Mouse (Mus musculus) CH12.LX (cell line): ENCODE results near the gene Hdac9. TPM values are rescaled to one million over a fixed set of nuclear protein-coding genes. Genes with fewer than 3 reads are reported as not detected.

Experiments
- DNase-seq: peaks from one replicate; pipeline ENCODE4 v3.0.0-alpha.2; 2013; ENCODE audit errors: extremely low read depth
- H3K27ac ChIP-seq: 2 replicates; pipeline ENCODE4 v1.5.1; 2012; ENCODE audit warnings: low read depth, mild to moderate bottlenecking, control low read depth, moderate library complexity; ENCODE audit not compliant: insufficient read depth
- H3K27me3 ChIP-seq: replicated peaks from 2 replicates; pipeline ENCODE3; 2012; ENCODE audit warnings: inconsistent platforms
- H3K36me3 ChIP-seq, 2 experiments: replicated peaks in 1 of 2; 2 replicates each; pipeline versions ENCODE3 to v1.6.1; 2012; ENCODE audit warnings: inconsistent platforms in 1 of 2, low read length in 1 of 2, mild to moderate bottlenecking in 1 of 2, mixed read lengths in 1 of 2, moderate library complexity in 1 of 2; ENCODE audit not compliant: control insufficient read depth in 1 of 2, insufficient read depth in 1 of 2
- H3K4me1 ChIP-seq, 2 experiments: 2 replicates each; pipeline ENCODE4 v1.6.1; 2012; ENCODE audit warnings: inconsistent platforms in 1 of 2, moderate library complexity in 1 of 2; ENCODE audit not compliant: insufficient read depth in 2 of 2, control insufficient read depth in 1 of 2
- H3K4me2 ChIP-seq: 2 replicates; pipeline ENCODE4 v1.6.1; 2012; ENCODE audit warnings: low read depth, mild to moderate bottlenecking, control low read depth; ENCODE audit not compliant: poor library complexity, insufficient read depth, severe bottlenecking
- H3K4me3 ChIP-seq, 3 experiments: fragments of 150-350 bp in 1 of 3; sonication (generic) in 1 of 3; replicated peaks in 1 of 3; 2 replicates each; pipeline versions ENCODE3 to v1.5.1; 2011 to 2012; ENCODE audit warnings: low read depth in 2 of 3, low read length in 2 of 3, mild to moderate bottlenecking in 2 of 3, moderate library complexity in 2 of 3, control low read depth in 1 of 3, improper control_type of control experiment in 1 of 3, inconsistent platforms in 1 of 3, mixed read lengths in 1 of 3; ENCODE audit not compliant: poor library complexity in 1 of 3
- H3K79me2 ChIP-seq: replicated peaks from 2 replicates; pipeline ENCODE4 v1.6.1; 2012; ENCODE audit warnings: mild to moderate bottlenecking, moderate library complexity; ENCODE audit not compliant: control insufficient read depth, poor library complexity, insufficient read depth, severe bottlenecking; ENCODE audit errors: extremely low read depth
- H3K9ac ChIP-seq: 2 replicates; pipeline ENCODE4 v1.6.1; 2012; ENCODE audit warnings: low read depth, mild to moderate bottlenecking, control low read depth, moderate library complexity; ENCODE audit not compliant: insufficient read depth
- H3K9me3 ChIP-seq: replicated peaks from 2 replicates; pipeline ENCODE3; 2012; ENCODE audit warnings: low read length, inconsistent platforms, mixed read lengths
- EP300 ChIP-seq: IDR thresholded peaks from 2 replicates; pipeline ENCODE4 v1.6.1; 2011; ENCODE audit warnings: low read length, improper control_type of control experiment
- ETS1 ChIP-seq: conservative IDR thresholded peaks from 2 replicates; pipeline ENCODE4 v1.6.1; 2012; ENCODE audit warnings: low read depth, mild to moderate bottlenecking, inconsistent platforms, low read length, improper control_type of control experiment, moderate library complexity
- GABPA ChIP-seq: IDR thresholded peaks from 2 replicates; pipeline ENCODE4 v1.6.1; 2012; ENCODE audit warnings: low read depth, low read length, improper control_type of control experiment, inconsistent platforms; ENCODE audit not compliant: insufficient replicate concordance
- HCFC1 ChIP-seq: IDR thresholded peaks from 2 replicates; pipeline ENCODE4 v1.6.1; 2012; ENCODE audit warnings: low read depth, mild to moderate bottlenecking, inconsistent platforms, low read length, improper control_type of control experiment
- IRF4 ChIP-seq: IDR thresholded peaks from 2 replicates; pipeline ENCODE4 v1.6.1; 2014; ENCODE audit warnings: low read depth, mild to moderate bottlenecking, inconsistent platforms, low read length, improper control_type of control experiment
- JUN ChIP-seq: IDR thresholded peaks from 2 replicates; pipeline ENCODE4 v1.6.1; 2011; ENCODE audit warnings: low read depth, mild to moderate bottlenecking, low read length, improper control_type of control experiment, moderate library complexity; ENCODE audit not compliant: insufficient read depth
- KAT2A ChIP-seq: IDR thresholded peaks from 2 replicates; pipeline ENCODE4 v1.6.1; 2012; ENCODE audit warnings: low read length, improper control_type of control experiment, inconsistent platforms; ENCODE audit not compliant: insufficient replicate concordance
- MAFK ChIP-seq: IDR thresholded peaks from 2 replicates; pipeline ENCODE4 v1.6.1; 2011; ENCODE audit warnings: low read length, improper control_type of control experiment; ENCODE audit not compliant: insufficient replicate concordance
- MAX ChIP-seq: IDR thresholded peaks from 2 replicates; pipeline ENCODE4 v1.6.1; 2011; ENCODE audit warnings: low read length, improper control_type of control experiment
- MAZ ChIP-seq: IDR thresholded peaks from 2 replicates; pipeline ENCODE4 v1.6.1; 2012; ENCODE audit warnings: low read depth, mild to moderate bottlenecking, inconsistent platforms, low read length, improper control_type of control experiment, moderate library complexity
- NRF1 ChIP-seq: IDR thresholded peaks from 2 replicates; pipeline ENCODE4 v1.6.1; 2014; ENCODE audit warnings: low read depth, mild to moderate bottlenecking, inconsistent platforms, low read length, improper control_type of control experiment, moderate library complexity
- PAX5 ChIP-seq: IDR thresholded peaks from 2 replicates; pipeline ENCODE4 v1.6.1; 2012; ENCODE audit warnings: low read length, inconsistent platforms, mixed read lengths
- POLR2A ChIP-seq: IDR thresholded peaks from 2 replicates; pipeline ENCODE4 v1.6.1; 2011; ENCODE audit warnings: low read depth, mild to moderate bottlenecking, improper control_type of control experiment, low read length
- POLR2AphosphoS2 ChIP-seq: IDR thresholded peaks from 2 replicates; pipeline ENCODE4 v1.6.1; 2011; ENCODE audit warnings: low read depth, low read length, improper control_type of control experiment
- RAD21 ChIP-seq: IDR thresholded peaks from 2 replicates; pipeline ENCODE4 v1.6.1; 2011; ENCODE audit warnings: low read depth, mild to moderate bottlenecking, low read length, improper control_type of control experiment, moderate library complexity
- SIN3A ChIP-seq: IDR thresholded peaks from 2 replicates; pipeline ENCODE4 v1.6.1; 2012; ENCODE audit warnings: low read length, improper control_type of control experiment, inconsistent platforms
- SMC3 ChIP-seq: IDR thresholded peaks from 2 replicates; pipeline ENCODE4 v1.6.1; 2011; ENCODE audit warnings: low read depth, low read length, improper control_type of control experiment
- TBP ChIP-seq: conservative IDR thresholded peaks from 2 replicates; pipeline ENCODE4 v1.6.1; 2011; ENCODE audit warnings: low read depth, low read length, improper control_type of control experiment
- UBTF ChIP-seq: IDR thresholded peaks from 2 replicates; pipeline ENCODE4 v1.6.1; 2012; ENCODE audit warnings: low read depth, mild to moderate bottlenecking, inconsistent platforms, low read length, improper control_type of control experiment, moderate library complexity
- USF2 ChIP-seq: conservative IDR thresholded peaks from 2 replicates; pipeline ENCODE4 v1.6.1; 2011; ENCODE audit warnings: low read depth, low read length, improper control_type of control experiment
- ZNF384 ChIP-seq: IDR thresholded peaks from 2 replicates; pipeline ENCODE4 v1.6.1; 2012; ENCODE audit warnings: low read depth, low read length, improper control_type of control experiment, inconsistent platforms
- dilution Hi-C: fragments of 300-500 bp; cut with MboI; formaldehyde crosslinking; loops from 2 replicates; pipeline ENCODE4 v1.14.3; 2020; ENCODE audit warnings: low sequenced_read_pairs; ENCODE audit not compliant: extremely low pct_unique_long_range_greater_than_20kb, extremely low pct_ligation_motif_present
- in situ Hi-C: fragments of 300-500 bp; cut with MboI; formaldehyde crosslinking; loops from 3 replicates; pipeline ENCODE4 v1.14.3; 2019; ENCODE audit warnings: low sequenced_read_pairs, low pct_ligation_motif_present, low pct_unique_long_range_greater_than_20kb, mixed read lengths
- polyA plus RNA-seq: library from polyadenylated mRNA; unstranded; fragments of >175 nt; gene quantifications from 2 replicates; pipeline ENCODE4 v1.2.1, GENCODE M21; 2012; ENCODE audit warnings: low read depth; ENCODE audit not compliant: insufficient read length
- total RNA-seq, 2 experiments: library from RNA; depleted of rRNA; stranded (reverse); fragments of 300-350 nt in 1 of 2; fragments of >200 nt in 1 of 2; gene quantifications; 2 replicates each; pipeline ENCODE4 v1.2.3; 2012 to 2014

Hdac9 gene
- total and polyA plus RNA-seq, 3 experiments, result 0.04 to 0.38 (median 0.17) TPM

GRCm38 (mm10) chr12:34506345-34506744 is 410.6 kb downstream of the Hdac9 start:
- H3K4me1 ChIP-seq, result no peaks in the 10 kb centered on the region
- no peaks in the 10 kb centered on the region for H3K79me2 ChIP-seq
- no peak overlapping the region for H3K27ac ChIP-seq
- no peak overlapping the region for H3K9ac ChIP-seq
- H3K36me3 ChIP-seq, result peaks cover 0 to 10% of the 10 kb centered on the region in 2 experiments
- TF ChIP-seq UBTF, result no peak
- TF ChIP-seq NRF1, result no peak
- TF ChIP-seq POLR2AphosphoS2, result no peak
- TF ChIP-seq TBP, result no peak
- no peak for TF ChIP-seq MAX
- TF ChIP-seq ETS1, result no peak
- no peak for TF ChIP-seq KAT2A
- no peak for TF ChIP-seq SMC3
- no peak for TF ChIP-seq MAFK
- no peak for TF ChIP-seq ZNF384
- no peak for TF ChIP-seq MAZ
- no peak for TF ChIP-seq IRF4
- no peak for TF ChIP-seq USF2
- TF ChIP-seq POLR2A, result no peak
- no peak for TF ChIP-seq PAX5
- no peak for TF ChIP-seq GABPA
- no peaks in the 10 kb centered on the region for H3K27me3 ChIP-seq
- no peak for DNase-seq
- H3K4me2 ChIP-seq, result no peak overlapping the region
- in situ Hi-C loops (no loop called here), dilution Hi-C loops (no loop called here)
- H3K4me3 ChIP-seq, result no peak overlapping the region
- H3K9me3 ChIP-seq, result no peaks in the 10 kb centered on the region

GRCm38 (mm10) chr12:34498751-34499626 is 417.9 kb downstream of the Hdac9 start:
- Histone ChIP-seq H3K9me3 (no peaks in the 10 kb centered on the region), H3K27ac (peak overlapping the region; percentile 83)

More at GRCm38 (mm10) chr12:34498751-34499626, 417.9 kb downstream of the Hdac9 start:
- Histone ChIP-seq H3K79me2 (0 out of 2 replicates have a peak, but pooled peaks cover 5% of the 10 kb centered on the region), H3K36me3 (peaks cover 0 to 10% of the 10 kb centered on the region in 2 experiments), H3K9ac (peak overlapping the region; percentile 69), H3K4me3 (no peak overlapping the region), H3K27me3 (no peaks in the 10 kb centered on the region), H3K4me1 (peaks cover 0 to 37% of the 10 kb centered on the region in 2 experiments; a peak in 3 of 4 replicates), H3K4me2 (peak overlapping the region; percentile 57)
- DNase-seq, result no peak
- in situ Hi-C loops, result no loop called here
- dilution Hi-C loops, result no loop called here
- TF ChIP-seq SIN3A (no peak), EP300 (no peak), RAD21 (no peak), SMC3 (no peak), HCFC1 (no peak), JUN (no peak)
- TF ChIP-seq, all 38 proteins: peak for 0
